Mouse (Mus musculus) T-cell, adult 2 months (primary cell): ENCODE measurements around the gene Hist1h3g.

Experiments used
- DNase-seq: peaks from one replicate; pipeline ENCODE4 v3.0.0; 2022; ENCODE audit warnings: low spot score

The Hist1h3g gene

DNA sequence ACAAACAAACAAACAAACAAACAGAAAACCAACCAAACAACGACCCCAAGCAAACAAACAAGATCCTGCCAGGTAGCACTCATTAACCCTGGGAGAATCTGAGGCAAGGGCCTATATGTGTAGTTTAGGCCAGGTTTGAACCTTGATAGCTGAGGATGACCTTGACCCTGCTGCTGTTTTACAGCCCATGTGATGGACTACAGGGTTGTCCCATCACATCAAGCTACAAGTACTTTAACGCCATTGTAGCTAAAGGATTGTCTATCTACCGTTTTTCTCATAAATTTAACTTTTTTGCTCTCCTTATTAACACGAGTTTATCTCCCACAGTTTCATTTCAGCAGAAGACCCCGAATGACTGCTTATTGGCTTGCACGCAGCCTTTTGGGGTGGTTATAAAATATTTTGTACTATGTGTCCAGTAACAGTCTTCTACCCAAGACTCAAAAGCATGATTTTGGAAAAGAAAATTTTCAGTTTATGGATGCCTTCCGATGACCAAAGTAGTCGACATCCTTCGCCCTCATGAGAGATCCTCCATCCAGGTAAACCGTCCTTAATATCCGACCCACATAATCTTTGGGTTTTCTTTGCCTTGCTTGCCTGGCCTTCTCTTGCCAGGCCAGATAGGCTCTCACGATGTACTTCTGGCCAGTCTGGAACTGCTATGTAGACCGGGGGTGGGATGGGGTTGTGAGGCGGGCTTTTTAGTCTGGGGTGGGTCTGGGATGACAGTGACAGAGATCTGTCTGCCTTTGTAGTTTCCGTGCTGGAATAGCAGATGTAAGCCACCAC lies 19.2 kb upstream of the Hist1h3g start:
- no peak for DNase-seq

DNA sequence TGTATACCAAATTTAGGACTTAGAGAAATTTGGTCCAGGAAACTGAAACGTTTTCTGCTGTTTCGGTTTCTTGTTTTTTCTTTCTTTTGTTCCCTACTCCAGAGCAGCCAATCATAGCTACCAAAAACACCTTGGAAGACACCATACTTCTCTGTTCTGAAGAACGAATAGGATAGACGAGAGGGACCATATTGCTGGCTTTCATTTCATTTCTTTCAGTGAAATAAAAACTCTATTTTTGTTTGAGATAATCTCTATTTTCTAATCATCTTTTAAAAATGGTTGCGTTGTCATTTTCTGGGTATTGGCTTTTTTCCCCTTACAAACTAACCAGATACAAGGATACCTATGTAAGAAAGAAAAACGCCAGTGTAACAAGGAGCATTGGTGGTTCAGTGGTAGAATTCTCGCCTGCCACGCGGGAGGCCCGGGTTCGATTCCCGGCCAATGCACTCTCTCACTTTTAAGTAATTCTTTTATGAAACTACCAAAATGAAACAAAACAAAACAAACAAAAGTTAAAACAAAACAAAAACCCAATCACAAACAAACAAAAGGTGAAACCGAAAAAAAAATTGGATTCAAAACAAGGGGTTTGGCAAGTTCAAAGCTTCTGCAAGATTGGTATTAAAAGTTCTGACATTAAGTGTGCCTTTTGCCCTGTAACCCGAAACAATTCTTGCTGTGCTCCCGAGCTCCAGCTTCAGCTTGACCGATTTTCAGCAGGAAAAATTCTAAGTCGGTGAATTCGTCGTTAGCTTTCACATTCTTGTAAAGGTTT lies 18.2 kb upstream of the Hist1h3g start:
- peak; percentile 75 for DNase-seq

DNA sequence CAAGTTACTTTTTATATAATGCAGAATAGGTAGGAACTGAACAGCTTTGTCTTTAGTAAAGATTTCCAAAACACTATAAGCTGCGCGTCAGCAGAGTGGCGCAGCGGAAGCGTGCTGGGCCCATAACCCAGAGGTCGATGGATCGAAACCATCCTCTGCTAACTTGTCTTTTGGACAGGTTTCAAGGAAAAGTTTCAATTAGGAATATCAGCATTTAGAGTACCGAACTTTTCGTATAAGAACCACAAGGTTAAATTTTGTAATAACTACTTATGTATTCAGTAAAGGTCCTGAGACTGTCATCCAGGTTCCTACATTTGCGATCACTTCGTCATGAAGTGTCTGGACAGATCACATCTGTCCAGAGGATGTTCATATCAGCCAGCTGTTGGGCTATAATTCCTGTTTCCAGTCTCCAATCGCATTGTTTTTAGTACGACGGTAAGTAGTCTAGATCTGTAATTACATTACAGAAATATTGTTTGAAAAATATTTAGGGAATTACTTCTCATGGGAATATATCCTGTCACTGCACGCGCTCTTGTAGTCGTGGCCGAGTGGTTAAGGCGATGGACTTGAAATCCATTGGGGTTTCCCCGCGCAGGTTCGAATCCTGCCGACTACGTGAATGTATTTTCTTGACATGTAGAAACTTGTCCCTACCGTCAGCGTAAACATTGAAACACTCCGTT lies 17.5 kb upstream of the Hist1h3g start:
- peak; percentile 86 for DNase-seq

DNA sequence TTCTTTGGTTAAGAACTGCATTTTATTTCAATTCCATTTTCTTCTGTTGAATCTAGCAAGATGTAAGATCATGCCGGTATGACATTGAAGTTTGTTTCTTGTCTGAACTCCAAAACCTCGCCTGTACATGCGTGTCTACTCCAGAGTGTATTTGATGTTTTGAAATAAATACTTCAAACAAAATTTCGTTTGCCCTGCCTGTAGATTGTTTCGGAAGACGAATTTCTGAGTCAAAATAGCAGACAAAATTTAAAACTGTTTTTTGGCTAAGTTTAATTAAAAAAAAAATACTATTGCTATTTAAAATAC lies 17.0 kb upstream of the Hist1h3g start:
- no peak for DNase-seq

DNA sequence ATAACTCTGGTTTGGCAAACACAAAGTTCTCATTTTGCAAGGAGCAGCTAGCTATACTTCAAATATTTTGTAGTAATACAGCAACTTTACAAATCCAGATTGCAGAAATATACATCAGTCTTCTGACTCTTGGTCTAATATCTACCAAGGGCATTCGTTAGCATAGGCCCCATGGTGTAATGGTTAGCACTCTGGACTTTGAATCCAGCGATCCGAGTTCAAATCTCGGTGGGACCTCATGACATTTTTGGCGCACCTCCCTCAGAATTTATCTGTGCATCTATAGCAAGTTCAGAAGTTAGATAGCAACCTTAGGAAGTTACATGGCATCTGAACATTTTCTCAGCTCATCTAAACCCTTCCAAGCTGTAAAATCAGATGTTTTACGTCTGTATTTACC lies 16.3 kb upstream of the Hist1h3g start:
- DNase-seq = peak; percentile 81

DNA sequence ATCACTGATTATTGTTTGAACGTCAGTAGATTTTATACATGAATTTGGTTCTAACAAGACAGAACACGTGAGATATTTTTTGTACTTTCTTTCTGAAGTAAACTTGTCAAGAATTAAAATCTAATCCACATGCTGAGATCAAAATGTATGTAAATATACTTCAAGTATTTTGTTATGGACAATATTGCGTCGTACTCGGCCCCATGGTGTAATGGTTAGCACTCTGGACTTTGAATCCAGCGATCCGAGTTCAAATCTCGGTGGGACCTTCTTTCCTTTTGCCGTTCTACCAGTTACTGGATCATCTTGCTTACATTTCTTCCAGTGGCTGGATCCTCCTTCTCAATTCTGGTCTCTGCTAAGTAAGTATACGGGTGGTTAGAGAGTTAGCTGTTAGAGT lies 15.8 kb upstream of the Hist1h3g start:
- peak; percentile 78 for DNase-seq

DNA sequence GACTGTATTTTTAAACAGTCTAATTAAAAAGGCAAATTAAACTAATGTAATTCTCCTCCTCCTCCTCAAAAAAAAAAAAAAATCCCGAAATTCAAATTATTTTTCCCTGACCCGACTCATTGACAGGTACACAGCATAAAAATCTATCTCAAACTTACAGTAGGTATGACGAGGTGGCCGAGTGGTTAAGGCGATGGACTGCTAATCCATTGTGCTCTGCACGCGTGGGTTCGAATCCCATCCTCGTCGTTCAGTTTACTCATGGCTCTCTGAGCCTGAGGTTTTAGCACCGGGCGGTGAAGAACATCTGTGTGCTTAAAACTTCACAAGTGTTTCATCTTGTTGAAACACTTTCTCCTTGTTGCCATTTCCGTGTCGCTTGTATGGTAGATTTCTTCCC lies 13.5 kb upstream of the Hist1h3g start:
- DNase-seq = peak; percentile 84

DNA sequence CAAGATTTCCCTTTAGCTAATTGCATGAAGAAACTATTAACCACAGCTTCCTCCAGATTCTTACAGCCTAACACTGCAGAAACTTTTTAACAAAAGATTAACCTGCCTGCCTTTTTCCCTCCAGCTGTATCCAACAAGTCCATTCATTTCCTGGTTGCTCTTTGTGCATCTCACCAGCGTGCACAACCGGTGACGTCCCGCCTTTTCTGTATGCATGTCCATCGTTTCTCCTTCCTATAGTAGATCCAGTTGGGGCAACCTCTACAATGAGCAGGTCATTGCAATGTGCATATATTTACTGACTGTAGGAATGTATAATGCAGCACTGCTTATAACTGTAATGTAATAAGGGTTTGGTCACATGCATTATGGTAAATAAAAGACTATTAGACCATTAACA lies 11.2 kb upstream of the Hist1h3g start:
- no peak for DNase-seq

DNA sequence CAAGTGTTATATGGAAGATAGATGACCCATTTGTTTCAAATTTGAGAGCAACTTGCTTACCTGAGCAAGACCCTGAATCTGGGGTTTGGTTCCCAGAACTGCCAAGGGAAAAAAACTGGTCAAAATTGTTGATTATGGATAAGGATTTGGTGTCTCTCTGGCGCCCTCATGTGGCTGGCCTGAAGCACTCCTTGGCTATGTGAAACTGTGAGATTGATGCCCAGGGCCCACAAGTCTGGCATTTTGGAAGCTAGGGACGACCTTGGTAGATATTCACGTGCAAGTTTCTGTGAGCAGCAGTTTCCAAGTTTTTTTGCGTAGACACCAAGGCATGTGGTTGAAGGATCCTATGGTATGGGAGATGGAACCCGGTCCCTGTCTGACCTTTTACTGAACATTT lies 10.6 kb upstream of the Hist1h3g start:
- peak; percentile 72 for DNase-seq

DNA sequence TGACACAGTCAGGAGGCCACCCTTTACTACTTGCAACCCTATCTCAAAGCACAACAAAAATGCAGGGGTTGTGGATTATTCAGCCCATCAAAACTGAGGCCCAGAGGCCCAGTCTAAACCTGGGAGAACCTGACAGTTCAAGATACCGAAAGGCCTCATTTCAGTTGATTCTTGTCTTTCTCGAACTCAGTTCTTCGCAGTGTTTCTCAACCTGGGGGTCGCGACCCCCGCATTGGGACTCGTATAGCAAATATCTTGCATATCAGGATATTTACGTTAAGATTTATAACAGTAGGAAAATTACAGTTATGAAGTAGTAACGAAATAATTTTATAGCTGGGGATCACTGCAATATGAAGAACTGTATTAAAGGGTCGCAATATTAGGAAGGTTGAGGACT lies 9.3 kb upstream of the Hist1h3g start:
- DNase-seq = no peak

DNA sequence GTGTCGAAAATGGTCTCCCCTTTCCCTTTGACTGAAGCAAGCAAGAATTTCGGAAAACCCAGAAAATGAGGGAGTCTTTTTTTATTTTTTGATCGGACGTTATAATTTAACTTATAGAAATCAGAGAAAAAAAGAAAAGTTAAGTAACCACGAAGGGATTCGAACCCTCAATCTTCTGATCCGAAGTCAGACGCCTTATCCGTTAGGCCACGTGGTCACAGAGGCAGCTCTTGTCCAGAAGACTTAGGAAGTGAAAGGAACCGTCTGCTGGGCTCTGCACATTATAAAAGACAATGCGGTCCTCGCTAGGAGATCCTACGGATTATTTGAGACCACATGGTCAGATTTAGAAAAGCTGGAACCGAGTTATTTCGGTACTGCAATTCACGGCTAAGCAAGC lies 8.9 kb upstream of the Hist1h3g start:
- peak; percentile 86 for DNase-seq

DNA sequence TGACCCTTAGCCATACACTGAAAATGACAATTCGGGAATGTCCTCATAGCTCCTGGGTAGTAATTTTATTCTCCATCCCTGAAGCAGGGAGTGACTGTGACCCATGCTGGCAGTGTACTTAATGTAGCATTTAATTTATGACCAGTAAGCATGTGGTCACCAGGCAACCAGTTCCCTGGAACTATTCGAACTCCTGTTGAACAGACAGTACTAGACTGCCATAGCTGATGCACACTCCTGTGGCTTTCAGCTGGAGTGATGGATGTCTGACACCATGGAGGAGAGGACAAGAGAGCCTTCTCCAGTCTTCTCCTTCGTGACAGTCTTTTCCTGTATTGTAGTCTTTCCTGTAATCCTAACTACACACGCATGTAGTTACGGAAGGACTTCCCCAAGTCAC lies 6.2 kb upstream of the Hist1h3g start:
- no peak for DNase-seq

DNA sequence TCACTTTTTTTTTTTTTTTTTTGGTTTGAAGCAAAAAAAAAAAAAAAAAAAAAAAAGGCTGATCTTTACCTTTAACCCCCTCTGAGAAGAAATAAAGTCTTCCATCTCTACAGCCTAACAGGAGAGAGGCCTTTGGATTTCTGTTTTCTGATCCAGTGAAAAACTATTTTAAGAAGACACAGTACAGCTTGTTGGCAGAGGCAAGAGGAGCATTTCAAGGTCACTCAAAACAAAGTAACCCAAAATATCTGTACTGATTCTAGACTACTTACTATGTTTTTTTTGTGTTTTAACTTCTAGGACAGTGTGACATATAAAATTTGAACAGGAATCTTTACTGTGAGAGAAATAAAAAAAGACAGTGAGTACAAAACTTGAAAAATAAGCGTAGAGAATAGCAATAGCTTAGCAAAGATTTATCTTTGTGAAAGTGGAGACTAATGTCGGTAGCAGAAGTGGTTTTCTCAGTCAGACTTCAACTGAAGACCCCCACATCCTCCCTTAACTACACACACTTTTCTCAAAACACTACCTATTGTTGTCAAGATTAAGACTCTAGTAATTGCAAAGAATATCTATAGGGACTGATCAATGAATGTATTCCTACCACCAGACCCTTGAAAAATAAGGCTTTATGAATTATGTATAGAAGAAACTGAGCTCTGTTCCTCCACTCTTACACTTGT lies 5.6 kb upstream of the Hist1h3g start:
- DNase-seq = no peak

DNA sequence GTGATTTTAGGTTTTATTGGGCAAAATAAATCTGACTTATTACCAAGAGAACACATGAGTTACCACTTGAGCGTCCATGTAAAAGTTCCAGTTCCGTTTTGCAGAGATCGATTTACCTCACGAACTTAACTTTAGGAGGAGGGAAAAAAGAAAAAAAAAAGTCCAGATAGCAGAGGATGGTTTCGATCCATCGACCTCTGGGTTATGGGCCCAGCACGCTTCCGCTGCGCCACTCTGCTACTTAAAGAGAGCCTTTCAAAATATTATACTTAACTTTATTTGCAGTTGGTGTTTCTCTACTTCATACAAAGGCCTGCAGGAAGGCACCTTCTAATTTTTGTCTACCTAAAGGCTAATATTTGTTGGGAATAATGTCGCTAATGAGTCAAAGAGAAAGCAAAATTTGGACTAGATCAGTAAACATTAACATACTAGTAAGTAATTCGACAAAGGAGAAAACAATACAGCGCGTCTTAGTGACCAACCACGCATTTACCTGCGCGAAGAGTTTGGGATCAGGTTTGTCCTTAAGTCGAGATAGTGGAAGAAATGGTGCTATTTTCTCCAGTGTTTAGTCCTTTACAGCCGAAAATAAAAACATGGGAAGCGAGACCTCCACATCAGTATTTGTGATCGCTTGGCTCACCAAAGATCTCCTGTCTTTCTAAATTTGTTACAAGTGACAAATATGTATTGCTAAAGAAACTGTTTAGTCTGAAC lies 4.9 kb upstream of the Hist1h3g start:
- DNase-seq = peak; percentile 77

DNA sequence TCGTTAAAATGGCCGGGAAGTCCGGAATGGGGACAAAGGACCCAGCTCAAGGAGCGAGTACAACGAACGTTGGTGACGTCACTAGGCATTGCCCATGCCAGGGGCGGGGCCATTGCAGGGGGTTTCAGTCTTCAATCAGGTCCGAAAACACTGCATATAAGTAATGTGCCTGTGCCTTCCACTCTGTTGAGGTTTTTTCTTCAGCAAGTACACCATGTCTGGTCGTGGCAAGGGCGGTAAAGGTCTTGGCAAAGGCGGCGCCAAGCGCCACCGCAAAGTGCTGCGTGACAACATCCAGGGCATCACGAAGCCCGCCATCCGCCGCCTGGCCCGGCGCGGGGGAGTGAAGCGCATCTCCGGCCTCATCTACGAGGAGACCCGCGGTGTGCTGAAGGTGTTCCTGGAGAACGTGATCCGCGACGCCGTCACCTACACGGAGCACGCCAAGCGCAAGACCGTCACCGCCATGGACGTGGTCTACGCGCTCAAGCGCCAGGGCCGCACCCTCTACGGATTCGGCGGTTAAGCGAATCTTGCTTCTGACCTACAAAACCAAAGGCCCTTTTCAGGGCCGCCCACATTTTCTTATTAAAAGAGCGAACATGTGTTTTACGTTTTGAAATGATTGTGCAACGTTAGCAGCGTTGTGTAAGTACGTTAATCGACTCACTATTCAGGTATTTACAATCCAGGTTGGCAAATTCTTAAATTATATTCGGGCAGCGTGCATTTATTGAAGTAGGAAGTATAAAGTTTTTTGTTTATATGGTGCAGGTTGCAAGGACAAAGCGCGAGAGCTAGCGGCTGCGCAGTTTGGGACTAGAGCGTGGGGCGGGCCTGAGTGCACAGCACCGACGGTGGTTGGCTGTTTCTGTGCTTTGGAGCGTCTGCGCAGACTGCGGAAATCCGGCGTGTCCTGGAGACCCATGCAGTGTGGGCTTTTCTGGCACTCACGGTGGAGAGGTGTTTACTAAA lies 4.0 kb upstream of the Hist1h3g start, which contains the start of gene Hist1h4h:
Gene Hist1h4h, plus strand, starts transcription at position 150 of the 975 bp plus-strand sequence.
- DNase-seq = peak; percentile 94

DNA sequence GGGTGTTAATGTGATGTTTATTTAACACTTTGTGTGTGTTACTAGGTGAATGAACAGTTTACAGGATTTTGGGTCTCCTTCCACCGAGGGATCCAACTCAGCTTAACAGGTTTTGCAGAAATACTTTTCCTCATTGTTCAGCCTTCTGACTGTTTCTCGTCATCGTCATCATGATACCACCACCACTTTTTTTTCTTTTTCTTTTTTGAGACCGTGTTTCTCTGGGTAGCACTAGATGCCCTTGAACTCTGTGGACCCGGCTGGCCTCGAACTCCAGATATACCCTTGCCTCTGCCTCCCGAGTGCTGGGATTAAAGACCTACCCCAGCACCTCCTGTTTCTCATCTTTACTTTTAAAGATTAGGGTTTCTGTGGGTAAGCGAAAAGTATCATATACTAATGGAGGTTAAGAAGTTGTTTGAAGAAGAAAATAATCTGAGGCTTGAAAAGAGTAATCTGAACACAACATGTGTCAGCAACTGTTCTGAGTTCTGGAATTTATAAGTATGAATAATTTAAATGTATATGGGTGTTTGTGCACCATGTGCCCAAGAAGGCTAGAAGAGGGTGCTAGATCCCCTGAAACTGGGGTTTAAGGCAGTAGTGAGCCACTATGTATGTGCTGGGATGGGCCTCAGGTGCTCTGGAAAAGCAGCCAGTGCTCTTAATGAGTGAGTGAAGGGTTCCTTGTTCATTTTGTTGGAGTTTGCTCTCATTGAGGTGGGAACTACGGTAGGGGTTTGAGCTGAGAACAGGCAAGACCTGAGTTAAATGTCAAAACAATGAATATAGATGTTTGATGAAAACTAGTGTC lies 2.8 kb upstream of the Hist1h3g start:
- DNase-seq = no peak

DNA sequence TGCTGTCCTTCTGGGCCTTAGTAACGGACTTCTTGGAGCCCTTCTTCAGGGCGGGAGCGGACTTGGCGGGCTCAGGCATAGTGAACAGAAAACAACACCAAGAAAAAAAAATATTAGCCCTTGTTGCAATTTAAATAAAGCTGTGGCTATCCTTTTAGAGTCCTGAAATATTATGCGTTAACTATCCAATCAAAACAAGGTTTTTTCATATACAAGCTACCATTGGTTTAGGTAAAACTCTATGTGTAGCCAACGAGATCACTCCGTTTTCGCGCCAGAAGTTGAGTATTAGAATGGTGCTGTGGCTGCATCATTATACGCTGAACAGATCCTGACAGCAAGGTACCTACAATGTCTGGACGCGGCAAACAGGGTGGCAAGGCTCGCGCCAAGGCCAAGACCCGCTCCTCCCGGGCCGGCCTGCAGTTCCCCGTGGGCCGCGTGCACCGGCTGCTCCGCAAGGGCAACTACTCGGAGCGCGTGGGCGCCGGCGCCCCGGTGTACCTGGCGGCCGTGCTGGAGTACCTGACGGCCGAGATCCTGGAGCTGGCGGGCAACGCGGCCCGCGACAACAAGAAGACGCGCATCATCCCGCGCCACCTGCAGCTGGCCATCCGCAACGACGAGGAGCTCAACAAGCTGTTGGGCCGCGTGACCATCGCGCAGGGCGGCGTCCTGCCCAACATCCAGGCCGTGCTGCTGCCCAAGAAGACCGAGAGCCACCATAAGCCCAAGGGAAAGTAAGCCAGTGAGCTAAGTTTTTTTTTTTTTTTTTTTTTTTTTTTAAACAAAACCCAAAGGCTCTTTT lies 1.5 kb upstream of the Hist1h3g start, which contains the start of gene Hist1h2af:
Gene Hist1h2af, plus strand, starts transcription at position 347 of the 808 bp plus-strand sequence.
- peak; percentile 50 for DNase-seq

DNA sequence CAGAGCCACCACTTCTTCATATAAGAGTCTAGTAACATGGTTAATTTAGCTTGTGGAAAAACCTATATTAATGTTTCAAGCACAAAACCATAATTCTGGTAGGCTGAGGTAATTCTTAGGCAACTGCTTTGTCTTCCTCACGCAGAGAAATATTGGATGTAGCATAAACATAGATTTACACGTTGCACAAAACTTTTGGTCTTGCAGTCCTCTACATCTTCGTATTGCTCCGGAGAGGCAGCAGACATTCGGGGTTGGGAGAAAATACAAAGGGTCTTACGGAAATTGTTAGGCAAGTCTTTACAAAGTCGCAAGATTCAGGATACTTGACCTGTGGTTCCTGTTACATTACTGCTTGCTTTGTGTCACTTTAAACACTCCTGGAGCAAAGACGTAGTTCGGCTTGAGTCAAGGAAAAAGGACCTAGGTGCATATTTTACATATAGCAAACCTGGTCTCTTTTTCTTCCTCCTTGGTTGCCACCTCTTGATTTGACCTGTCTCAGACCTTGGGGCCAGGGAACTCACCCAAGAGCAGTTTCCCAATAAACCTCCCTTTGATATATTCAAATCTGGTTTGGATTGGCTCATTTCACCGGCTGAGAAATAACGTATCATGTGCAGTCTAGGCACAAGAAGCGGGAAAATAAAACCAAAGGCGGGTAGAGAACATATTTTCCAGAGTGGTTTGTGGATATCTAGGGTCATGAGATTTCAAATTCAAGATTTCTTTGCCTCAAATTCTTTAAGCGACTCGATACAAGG lies 672 bp upstream of the Hist1h3g start:
- DNase-seq = no peak
